Mouse (Mus musculus) heart, adult 9 months (tissue): ENCODE data around the gene Epor.

Experiments
- DNase-seq, 2 experiments: peaks; one replicate each; pipeline ENCODE4 v3.0.0; 2022; ENCODE audit warnings: low spot score in 2 of 2

Gene Epor

DNA sequence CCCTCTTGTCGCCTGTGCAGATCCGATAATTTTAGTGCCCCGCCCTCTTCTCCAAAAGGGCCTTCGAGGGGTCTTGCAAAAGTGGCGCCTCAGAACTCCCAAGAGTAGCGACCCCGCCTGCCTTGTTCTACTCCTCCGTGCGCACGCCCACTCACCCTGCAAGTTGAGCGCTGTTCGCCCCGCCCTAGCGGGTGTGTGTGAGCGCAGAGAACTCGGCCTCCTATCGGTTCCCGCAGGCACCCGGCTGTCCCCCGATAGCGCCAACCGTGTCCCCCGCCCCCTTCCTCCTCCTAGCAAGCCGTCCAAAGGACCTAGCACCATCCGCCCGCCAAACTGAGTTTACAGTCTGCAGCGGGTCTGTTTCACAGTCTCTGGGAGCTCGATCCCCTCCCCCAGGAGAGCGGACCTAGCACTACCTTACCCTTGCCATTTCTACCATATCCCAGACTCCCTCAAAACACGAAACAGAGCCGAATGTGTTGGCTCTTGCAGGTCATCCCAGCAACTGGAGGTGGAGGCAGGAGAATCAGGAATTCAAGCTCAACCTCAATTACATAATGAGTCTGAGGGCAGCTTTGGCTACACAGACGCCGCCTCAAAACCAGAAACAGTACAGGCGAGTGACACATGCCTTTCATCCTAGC is 768 bp downstream of the Epor start:
- peak; percentile 42 to 62 for DNase-seq

DNA sequence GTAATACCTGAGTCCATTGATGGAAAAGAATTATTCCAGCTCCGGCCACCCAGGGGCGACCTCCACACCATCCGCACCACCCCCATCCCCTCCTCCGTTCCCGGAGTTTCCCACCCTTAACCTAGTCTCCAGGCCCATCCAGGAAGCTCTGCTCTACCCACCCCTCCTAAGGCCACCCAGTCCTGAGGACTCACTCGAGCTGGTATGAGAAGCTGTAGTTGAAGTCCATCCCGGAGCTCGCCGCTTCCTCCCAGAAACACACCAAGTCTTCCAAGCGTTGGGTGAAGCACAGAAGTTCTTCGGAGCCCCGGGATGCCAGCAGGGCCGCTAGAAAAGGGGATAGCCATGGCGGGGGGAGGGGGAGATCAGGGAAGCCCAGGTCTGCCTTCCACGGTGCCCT is 1.3 kb downstream of the Epor start:
- DNase-seq: no peak

- no peak for DNase-seq
Observed at GRCm38 (mm10) chr9:21961366-21961980, 1.8 kb downstream of the Epor start.

DNA sequence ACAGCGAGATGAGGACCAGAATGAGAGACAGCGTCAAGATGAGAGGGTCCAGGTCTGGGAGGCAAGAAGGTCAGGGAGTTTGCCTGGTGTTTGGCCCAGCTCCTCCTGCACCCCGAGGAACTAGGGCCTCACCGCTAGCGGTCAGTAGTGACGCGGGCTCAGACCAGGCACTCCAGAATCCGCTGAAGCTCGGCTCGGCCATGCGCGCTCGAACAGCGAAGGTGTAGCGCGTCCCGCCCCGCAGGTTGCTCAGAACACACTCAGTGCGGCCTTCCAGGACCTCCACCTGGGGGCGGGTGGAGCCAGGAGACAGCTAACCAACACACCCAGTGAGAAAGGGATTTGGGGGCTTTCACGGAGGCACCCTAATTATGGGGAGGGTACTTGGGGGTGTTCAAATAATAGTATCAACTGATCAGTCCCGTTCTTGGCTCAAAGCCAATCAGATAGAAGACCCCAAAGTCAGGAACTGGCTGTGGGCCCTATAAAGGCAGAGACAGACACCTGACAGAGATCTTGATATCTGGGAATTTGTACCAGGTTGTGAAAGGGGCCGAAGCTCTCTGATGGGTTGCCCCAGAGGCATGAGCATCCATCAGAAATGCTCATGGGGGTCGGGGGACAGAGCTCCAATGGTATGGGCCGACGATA is 2.6 kb downstream of the Epor start:
- DNase-seq: no peak

GRCm38 (mm10) chr9:21960135-21960534 is 3.2 kb downstream of the Epor start:
- DNase-seq: no peak

- DNase-seq: no peak
Observed at GRCm38 (mm10) chr9:21959244-21959643, 4.1 kb downstream of the Epor start.

DNA sequence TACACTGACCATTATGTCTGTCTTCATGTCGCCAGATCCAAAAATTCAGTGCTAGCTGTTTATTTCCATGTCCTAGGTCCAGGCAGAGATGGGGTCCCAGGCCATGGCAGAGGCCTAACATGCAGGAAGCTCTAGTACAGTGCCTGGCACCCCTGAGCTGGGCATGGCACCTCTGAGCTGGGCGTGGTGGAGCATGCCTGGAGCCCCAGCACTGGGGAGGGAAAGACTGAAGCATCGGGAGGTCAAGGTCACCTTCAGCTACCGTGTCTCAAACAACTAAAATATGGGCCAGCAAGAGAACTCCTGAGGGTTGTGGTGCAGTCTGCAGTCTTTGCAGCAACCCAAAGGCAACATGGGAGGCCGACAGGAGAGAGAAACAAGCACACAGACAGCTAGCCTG is 4.9 kb downstream of the Epor start:
- no peak for DNase-seq

- peak; percentile 99 to 100 for DNase-seq
Observed at GRCm38 (mm10) chr9:21955570-21956281, 7.6 kb downstream of the Epor start, which contains the start of gene Swsap1. Swsap1 (plus strand) TSS chr9:21955755.

GRCm38 (mm10) chr9:21955225-21955569 is 8.1 kb downstream of the Epor start:
- no peak for DNase-seq

DNA sequence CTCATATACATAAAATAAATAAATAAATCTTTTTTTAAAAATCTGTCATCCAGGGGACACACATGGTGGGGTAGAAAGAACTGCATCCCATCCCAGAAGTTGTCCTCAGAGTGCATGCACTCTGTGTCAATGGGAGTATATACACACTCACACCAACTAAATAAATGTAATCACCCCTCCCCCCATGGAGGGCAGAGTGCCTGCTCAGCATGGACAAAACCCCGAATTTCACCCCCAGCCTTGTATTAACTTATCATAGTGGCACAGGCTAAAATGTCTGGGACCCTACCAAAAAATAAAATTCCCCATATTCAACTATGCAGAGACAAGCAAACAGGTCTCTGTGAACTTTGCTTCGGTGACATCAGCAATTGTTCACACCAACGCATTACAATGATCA is 8.7 kb downstream of the Epor start:
- DNase-seq: no peak

DNA sequence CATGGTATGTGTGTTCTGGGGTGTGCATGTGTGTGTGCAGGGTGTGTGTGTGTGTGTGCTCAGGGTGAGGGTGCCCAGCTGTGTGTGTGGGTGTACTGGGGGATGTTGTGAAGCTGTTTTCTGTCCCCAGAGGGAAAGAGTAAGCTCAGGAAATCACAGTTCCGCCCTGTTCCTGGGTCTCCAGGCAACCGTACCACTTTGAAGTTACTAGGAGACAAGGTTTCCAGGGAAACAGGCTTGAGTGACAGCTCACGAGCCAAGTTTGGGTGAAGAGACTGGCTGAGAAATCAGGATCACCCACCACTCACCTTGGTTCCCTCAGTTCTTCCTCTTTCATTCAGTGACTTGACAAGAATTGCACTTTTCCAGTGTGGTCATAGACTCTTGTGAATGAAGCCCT is 9.7 kb downstream of the Epor start:
- no peak for DNase-seq

DNA sequence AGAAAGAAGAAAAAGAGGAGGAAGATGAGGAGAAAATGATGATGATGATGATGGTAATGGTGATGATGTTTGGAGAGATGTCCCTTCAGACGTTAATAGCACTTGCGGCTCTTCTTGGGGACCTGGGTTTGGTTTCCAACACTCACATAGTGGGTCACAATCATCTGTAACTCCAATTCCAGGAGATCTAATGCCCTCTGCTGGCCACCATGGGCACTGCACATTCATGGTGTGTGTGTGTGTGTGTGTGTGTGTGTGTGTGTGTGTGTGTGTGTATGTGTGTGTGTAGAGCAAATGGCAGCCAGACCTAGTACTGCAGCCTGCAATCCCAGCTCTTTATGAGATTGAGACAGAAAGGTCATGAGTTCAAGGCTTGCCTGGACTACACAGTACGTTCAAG is 11.3 kb downstream of the Epor start:
- no peak for DNase-seq

DNA sequence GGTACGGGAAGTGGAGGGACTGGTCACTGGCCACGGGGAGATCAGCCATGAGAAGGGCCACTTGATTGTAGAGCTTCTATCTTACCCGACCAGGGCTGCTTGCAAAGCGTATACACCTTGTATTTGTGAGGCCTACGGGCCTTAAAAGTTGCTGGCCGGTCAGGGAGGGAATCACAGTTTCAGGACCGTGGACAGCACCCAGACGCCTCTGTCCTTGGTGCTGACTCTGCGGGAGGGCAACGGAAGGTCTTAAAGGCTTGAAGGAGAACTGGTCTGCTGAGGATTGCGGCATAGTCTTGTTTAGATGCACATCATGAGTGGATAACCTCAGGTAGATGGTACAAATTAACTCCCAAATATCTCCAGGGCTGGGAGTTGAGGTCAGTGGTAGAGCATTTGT is 13.0 kb downstream of the Epor start:
- DNase-seq: peak in 1 of 2 experiments; percentile 43

GRCm38 (mm10) chr9:21948790-21949189 is 14.5 kb downstream of the Epor start:
- no peak for DNase-seq

DNA sequence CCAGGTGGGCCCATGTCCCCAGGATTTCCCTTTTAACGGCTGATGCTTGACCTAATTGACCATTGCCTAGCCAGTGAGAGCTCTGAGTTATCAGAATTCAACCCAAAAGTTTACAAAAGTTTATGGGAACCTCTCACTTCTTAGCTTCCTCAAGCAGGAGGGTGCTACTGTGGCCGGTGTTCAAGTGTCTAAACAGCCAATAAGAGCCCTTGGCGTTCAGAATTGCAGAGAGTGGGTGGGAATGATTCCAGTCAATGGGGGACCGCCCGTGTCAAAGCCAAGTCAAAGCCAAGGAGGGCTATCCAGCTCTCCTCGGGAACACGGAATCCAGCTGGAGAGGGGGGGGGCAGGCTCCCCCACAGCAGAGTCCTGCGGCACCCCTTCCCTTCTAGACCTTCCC is 15.2 kb downstream of the Epor start:
- no peak for DNase-seq

GRCm38 (mm10) chr9:21947540-21948130 is 15.7 kb downstream of the Epor start:
- DNase-seq: no peak

DNA sequence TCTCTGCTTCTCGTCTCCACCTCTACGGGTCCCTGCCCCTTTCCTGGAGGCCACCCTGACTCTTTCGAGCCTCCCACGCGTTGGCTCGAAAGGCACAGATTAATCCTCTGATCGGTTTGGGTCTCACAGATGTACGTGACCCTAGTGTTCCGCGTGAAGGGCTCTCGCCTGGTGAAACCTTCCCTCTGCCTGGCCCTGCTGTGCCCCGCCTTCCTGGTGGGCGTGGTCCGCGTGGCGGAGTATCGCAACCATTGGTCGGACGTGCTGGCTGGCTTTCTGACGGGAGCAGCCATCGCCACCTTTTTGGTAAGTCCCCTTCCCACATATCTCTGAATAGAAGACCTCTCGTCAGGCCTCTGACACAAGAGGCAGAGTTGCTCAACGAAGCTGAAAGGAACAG is 19.0 kb downstream of the Epor start:
- DNase-seq: no peak

GRCm38 (mm10) chr9:21943638-21944037 is 19.7 kb downstream of the Epor start:
- DNase-seq: no peak

- DNase-seq: no peak
Observed at GRCm38 (mm10) chr9:21943046-21943445, 20.3 kb downstream of the Epor start.

DNA sequence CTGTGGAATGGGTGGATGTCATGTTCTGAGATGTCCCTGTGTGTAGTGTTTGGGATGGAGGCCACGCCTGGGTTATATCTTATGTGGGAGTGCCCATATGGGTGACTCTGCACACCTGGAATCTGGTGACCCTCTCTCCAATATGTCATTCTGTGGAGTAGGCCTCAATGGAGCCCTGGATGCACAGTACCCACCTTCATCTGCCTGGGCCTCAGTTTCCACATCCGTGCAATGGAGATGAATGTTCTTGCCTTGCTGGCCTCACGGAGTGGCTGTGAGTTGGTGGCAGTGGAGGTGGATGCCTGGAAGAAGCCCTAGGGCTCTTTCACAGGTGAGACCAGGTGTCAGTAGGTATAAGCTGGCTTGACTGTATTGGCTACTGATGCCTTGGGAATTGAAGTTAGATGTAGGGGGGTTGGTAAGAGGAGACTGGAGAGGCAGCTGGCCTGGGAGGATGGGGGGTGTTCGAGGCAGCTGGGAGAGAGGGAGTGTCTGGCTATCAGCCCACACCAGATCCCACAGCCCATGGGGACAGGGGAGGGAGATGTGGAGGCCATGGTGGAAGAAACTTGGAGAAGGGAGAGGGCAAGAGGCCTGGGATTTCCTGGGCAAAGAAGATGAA is 25.0 kb downstream of the Epor start:
- DNase-seq: no peak

- no peak for DNase-seq
Observed at GRCm38 (mm10) chr9:21937711-21938175, 25.6 kb downstream of the Epor start.
